Mouse (Mus musculus) neural tube, embryonic 15.5 days (tissue): ENCODE data around the gene Ppp2r2d. TPM values are rescaled to one million over a fixed set of nuclear protein-coding genes. Genes with fewer than 3 reads are reported as not detected.

Source experiments
- ATAC-seq: fragments of 200-750 bp; cut with Nextera tagmentation; 2 replicates; pipeline ENCODE4 v1.8.0; 2017; ENCODE audit warnings: mild to moderate bottlenecking, moderate TSS enrichment, moderate library complexity; ENCODE audit not compliant: low FRiP score
- H3K27ac ChIP-seq: fragments of 300-500 bp; sonication (generic); replicated peaks from 2 replicates; pipeline ENCODE4 v1.5.1; 2015; ENCODE audit warnings: mild to moderate bottlenecking, inconsistent platforms
- H3K27me3 ChIP-seq: fragments of 300-500 bp; sonication (generic); replicated peaks from 2 replicates; pipeline ENCODE4 v1.6.1; 2015; ENCODE audit warnings: inconsistent platforms
- H3K36me3 ChIP-seq: fragments of 300-500 bp; sonication (generic); 2 replicates; pipeline ENCODE4 v1.6.1; 2015; ENCODE audit warnings: inconsistent platforms
- H3K4me1 ChIP-seq: fragments of 300-500 bp; sonication (generic); 2 replicates; pipeline ENCODE4 v1.6.1; 2015; ENCODE audit warnings: inconsistent platforms
- H3K4me2 ChIP-seq: fragments of 300-500 bp; sonication (generic); 2 replicates; pipeline ENCODE4 v1.6.1; 2015; ENCODE audit warnings: inconsistent platforms, mild to moderate bottlenecking, moderate library complexity
- H3K4me3 ChIP-seq: fragments of 300-500 bp; sonication (generic); replicated peaks from 2 replicates; pipeline ENCODE4 v1.5.1; 2015; ENCODE audit warnings: mild to moderate bottlenecking, inconsistent platforms
- H3K9ac ChIP-seq: fragments of 300-500 bp; sonication (generic); replicated peaks from 2 replicates; pipeline ENCODE4 v1.6.1; 2015; ENCODE audit warnings: mild to moderate bottlenecking, inconsistent platforms
- H3K9me3 ChIP-seq: fragments of 300-500 bp; sonication (generic); replicated peaks from 2 replicates; pipeline ENCODE4 v1.6.1; 2016; ENCODE audit warnings: inconsistent platforms
- WGBS: fragments of 180-500 bp; shearing (Covaris S2); methylation state at CpG from one replicate; pipeline ENCODE4 v1.1.7; 2015; ENCODE audit warnings: mixed read lengths; 5-methylcytosine and 5-hydroxymethylcytosine counted together
- polyA plus RNA-seq: library from polyadenylated mRNA; unstranded; fragments of >200 nt; fragmentation: Nextera tagmentation; extraction: Ambion mirVana; gene quantifications from 2 replicates; pipeline ENCODE4 v1.2.1, GENCODE M21; 2015

Gene Ppp2r2d
- polyA plus RNA-seq, 1 experiment from 2014 or later = 88.2 TPM

DNA sequence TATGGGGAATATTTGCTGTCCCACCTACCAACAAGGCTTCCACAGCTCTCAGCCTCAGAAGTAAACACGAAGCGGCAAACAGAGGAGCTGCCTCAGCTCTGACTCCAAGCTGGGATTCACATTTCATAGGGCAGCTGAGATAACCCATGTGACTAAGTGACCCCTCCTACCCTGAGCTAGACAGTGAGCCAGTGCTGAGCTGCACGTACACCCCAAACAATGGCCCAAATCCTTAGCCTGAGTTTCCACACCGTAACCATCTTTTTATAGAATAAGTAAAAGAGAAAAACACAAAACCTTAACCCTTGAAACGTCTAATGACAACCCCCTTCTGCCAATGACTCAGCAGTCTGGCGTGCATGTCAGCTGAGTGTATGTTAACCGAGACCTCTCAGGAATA is 61.2 kb downstream of the Ppp2r2d start:
- no peaks in the 10 kb centered on the region for H3K9me3 ChIP-seq
- no peak for ATAC-seq
- H3K27me3 ChIP-seq = peaks cover 10% of the 10 kb centered on the region
- H3K36me3 ChIP-seq = no peaks in the 10 kb centered on the region
- H3K4me3 ChIP-seq = peak overlapping the region; percentile 15; the same call in 1 of the 2 replicates
- H3K4me2 ChIP-seq = peak overlapping the region; percentile 42
- no peak overlapping the region for H3K9ac ChIP-seq
- 15% methylated on average over 7 of the region's 7 CpGs for WGBS
- H3K4me1 ChIP-seq = peaks cover 31% of the 10 kb centered on the region
- no peak overlapping the region for H3K27ac ChIP-seq

DNA sequence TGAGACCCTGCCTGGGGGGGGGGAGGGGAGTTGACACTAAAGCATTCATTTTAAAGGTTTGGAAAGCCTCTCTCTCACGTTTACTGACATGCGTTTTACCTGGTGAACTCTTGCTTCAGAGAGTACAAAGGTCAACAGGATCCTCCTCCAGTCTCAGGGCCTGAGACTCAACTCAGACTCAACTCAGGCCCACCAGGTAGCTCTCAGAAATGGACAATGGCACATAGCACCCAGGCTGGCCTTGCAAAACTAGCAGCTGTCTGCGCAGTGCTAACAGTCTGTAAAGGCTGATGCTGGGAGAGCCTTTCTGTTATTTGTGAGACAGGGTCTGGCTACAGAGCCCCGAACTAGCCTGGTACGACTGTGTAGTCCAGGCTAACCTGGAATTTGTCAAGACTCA is 62.1 kb downstream of the Ppp2r2d start:
- no peaks in the 10 kb centered on the region for H3K36me3 ChIP-seq
- no peaks in the 10 kb centered on the region for H3K9me3 ChIP-seq
- ATAC-seq = no peak
- 67% methylated on average over 5 of the region's 5 CpGs for WGBS
- H3K4me1 ChIP-seq = peaks cover 31% of the 10 kb centered on the region
- 0 out of 2 replicates have a peak overlapping the region, but pooled peaks have one; percentile 5 for H3K9ac ChIP-seq
- peaks cover 10% of the 10 kb centered on the region for H3K27me3 ChIP-seq
- no peak overlapping the region for H3K27ac ChIP-seq
- H3K4me2 ChIP-seq = peak overlapping the region; percentile 83
- peak overlapping the region; percentile 78; the same call in 1 of the 2 replicates for H3K4me3 ChIP-seq

DNA sequence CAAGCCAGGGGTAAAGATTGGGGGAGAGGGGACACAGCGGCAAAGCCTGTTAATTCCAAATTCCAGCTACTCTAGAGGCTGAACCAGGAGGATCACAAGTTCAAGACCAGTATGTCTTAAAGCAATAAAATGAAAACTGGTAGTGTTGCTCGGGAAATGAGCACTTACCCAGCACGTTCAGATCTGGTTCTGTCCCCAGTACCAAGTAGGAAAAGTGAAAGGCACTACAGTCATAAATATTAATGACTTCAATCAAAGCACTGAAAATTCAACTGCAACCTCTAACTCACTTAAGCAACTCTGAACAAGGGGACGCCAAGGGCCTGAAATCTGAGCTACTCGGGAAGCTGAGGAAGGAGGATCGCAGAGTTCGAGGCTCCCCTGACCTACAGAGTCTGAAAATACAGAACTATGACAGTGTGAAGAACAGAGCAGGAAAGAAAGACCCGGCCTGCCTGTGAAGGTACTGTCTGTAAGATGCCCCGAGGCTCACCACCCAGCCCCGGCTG is 62.9 kb downstream of the Ppp2r2d start:
- Histone ChIP-seq H3K4me1 (peaks cover 31% of the 10 kb centered on the region), H3K4me3 (peak overlapping the region; percentile 78), H3K27ac (peak overlapping the region; percentile 70), H3K9me3 (no peaks in the 10 kb centered on the region), H3K36me3 (no peaks in the 10 kb centered on the region), H3K27me3 (peaks cover 10% of the 10 kb centered on the region), H3K4me2 (peak overlapping the region; percentile 83), H3K9ac (peak overlapping the region; percentile 79)
- WGBS = 2% methylated on average over 10 of the region's 10 CpGs
- ATAC-seq = peak; percentile 0

DNA sequence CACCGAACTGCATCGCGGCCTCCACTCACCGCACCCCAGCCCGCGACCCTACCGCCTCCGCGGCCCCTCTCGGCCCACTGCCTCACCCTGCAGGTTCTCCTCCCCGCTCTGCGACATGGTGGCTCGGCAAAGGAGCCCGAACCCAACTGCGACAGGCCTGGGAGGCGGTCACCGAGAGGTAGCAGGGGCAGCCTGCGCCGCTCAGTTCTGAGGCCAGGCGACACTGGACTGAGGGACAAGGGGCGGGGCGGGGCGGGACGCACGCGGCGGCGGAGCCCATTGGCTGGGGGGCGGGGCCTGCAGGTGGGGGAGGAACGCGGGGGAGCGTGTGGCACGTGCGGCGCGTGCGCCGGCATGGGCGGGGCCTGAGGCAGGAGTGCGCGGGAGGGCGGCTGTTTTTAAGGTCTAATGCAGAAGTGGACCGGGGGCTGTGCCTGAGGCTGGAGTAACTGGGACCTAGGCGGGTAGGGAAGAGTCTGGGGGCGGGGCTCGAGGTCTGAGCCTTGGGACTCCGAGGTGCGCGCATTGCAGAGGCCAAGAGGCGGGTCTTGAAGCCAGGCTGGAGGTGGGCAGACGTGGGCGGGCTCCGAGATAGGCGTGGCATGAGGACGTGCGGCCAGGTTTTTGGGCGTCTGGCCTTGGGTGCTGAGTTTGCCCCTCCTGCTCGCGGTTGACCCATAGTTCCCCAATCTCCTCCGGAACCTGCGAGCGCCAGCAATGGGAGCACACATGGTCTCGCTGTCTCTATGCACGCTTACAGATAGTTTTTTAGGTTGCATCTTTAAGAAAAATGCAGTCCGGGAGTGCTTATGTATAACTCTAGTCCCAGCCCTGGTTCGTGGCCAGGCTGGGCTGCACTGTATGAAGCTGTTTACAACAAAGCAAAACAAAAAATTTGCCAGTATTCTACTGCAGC is 63.7 kb downstream of the Ppp2r2d start, which contains the start of gene Bnip3:
Gene Bnip3, minus strand, starts transcription at position 243 of the 916 bp plus-strand sequence.
- Histone ChIP-seq H3K9me3 (no peaks in the 10 kb centered on the region), H3K36me3 (no peaks in the 10 kb centered on the region), H3K27ac (peak within 1 kb of the TSS; percentile 78), H3K4me2 (peak within 1 kb of the TSS; percentile 83), H3K27me3 (peaks cover 10% of the 10 kb centered on the region), H3K9ac (peak within 1 kb of the TSS; percentile 79), H3K4me3 (peak within 1 kb of the TSS; percentile 78), H3K4me1 (peaks cover 31% of the 10 kb centered on the region)
- WGBS = under 1% methylated on average over 56 of the region's 66 CpGs
- peak; percentile 94 for ATAC-seq

DNA sequence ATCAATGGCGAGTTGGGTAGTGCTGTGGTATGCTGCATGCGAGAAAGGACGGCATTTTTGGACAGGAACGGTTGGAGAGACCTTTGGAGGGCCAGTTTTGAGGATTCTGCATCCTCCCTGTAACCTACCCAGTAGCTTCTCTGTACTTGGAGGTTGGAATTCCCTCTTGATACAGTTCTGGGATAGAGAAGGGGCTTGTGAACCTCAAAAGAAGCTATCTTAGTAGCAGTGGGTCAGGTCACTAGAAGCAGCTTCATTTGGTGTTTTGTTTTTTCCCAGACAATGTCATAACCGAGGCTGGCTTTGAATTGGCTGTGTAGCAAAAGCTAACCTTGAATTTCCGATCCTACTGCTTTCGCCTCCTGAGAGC is 64.3 kb downstream of the Ppp2r2d start:
- ATAC-seq = no peak
- Histone ChIP-seq H3K4me3 (peak overlapping the region; percentile 78), H3K27ac (peak overlapping the region; percentile 78), H3K4me1 (peaks cover 31% of the 10 kb centered on the region), H3K4me2 (peak overlapping the region; percentile 83), H3K27me3 (peaks cover 10% of the 10 kb centered on the region), H3K9me3 (no peaks in the 10 kb centered on the region), H3K9ac (peak overlapping the region; percentile 79), H3K36me3 (no peaks in the 10 kb centered on the region)
- WGBS = 28% methylated on average over 7 of the region's 7 CpGs

DNA sequence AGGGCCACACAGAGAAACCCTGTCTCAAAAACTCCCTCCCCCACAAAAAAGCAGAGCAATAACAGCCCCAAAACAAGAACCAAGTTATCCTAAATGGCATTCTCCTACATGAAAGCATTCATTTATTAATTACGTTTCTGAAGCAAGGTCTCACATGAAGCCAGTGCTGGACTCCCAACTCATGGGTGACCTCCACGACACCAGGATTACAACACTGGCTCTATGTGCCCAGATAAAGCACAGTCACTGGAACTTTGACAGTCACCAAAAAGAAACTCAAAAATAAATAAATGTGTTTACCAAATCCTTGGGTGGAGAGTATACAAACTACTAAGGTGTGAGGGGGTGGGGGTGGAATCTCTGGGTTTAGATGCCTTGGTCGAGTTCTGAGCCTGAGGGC is 67.7 kb downstream of the Ppp2r2d start:
- 81% methylated on average over 3 of the region's 3 CpGs for WGBS
- H3K27me3 ChIP-seq = peaks cover 10% of the 10 kb centered on the region
- no peak overlapping the region for H3K27ac ChIP-seq
- H3K9ac ChIP-seq = no peak overlapping the region
- H3K4me2 ChIP-seq = no peak overlapping the region
- no peaks in the 10 kb centered on the region for H3K36me3 ChIP-seq
- H3K4me1 ChIP-seq = peaks cover 10% of the 10 kb centered on the region
- H3K4me3 ChIP-seq = no peak overlapping the region
- no peak for ATAC-seq
- H3K9me3 ChIP-seq = no peaks in the 10 kb centered on the region

DNA sequence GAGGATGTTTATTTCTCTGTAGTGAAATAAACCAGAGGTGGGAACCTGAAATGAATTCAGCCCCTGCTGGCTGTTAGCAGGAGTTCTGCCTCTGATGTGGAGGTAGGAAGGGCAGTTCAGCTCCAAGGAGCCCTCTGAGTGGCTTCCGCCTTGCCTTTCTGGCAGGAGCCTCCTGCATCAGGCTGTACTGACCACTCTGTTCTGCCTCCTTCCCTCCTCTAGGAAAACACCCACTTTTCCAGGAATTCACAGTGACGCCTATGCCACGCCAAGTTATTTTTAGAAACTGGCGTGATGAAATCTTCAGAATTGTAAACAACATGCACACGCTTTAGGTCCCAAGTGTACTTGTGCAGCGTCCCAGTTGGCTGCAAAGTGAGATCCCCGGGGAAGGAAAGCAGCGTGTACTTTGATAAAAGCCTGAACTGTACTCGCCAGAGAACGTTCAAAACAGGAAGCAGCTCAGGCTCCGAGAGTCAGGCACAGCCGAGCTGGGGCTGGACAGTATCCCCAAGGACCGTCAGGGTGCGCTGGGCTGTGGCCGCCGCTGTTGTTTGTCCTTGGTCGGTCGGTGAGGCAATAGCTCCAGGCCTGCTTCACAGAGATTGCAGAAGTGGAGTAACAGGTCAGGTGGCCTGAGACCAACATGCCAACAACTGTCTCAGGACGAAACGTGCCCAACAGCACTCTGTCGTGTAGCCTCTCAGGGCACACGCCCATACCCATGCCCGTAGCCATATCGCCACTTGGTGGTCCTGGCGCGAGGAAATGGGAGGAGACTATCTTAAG is 73.5 kb downstream of the Ppp2r2d start:
- H3K27ac ChIP-seq = peak overlapping the region; percentile 56

DNA sequence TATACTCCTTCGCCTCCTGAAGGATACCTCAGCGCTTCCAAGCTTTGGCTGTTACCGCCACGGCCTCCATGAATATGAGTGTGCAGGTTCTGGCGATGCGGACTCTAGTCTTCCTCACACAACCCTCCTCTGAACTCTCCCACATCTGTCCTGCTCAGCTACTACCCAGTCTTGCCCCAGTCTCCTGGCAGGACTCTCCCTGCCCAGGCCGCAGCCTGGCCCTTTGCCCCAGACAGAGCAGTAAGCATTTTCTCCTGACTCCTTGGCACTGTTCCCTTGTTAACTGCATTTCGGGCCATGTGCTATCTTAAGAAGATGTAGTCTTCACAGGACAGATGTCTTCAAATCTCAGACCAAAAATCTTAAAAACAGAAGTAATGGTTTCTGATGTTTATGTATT is 75.7 kb downstream of the Ppp2r2d start:
- Histone ChIP-seq H3K9ac (no peak overlapping the region), H3K4me1 (peaks cover 11% of the 10 kb centered on the region), H3K27ac (no peak overlapping the region), H3K9me3 (no peaks in the 10 kb centered on the region), H3K27me3 (no peaks in the 10 kb centered on the region), H3K4me3 (no peak overlapping the region), H3K36me3 (no peaks in the 10 kb centered on the region), H3K4me2 (no peak overlapping the region)
- no peak for ATAC-seq
- 96% methylated on average over 8 of the region's 8 CpGs for WGBS

More for the DNA sequence above, 73.5 kb downstream of the Ppp2r2d start:
- H3K27me3 ChIP-seq = no peaks in the 10 kb centered on the region
- H3K4me3 ChIP-seq = peak overlapping the region; percentile 26
- ATAC-seq = peak; percentile 66; the same call in 1 of the 2 replicates
- H3K9ac ChIP-seq = peak overlapping the region; percentile 20; the same call in 1 of the 2 replicates
- no peaks in the 10 kb centered on the region for H3K9me3 ChIP-seq
- no peaks in the 10 kb centered on the region for H3K36me3 ChIP-seq
- H3K4me1 ChIP-seq = peaks cover 11% of the 10 kb centered on the region
- H3K4me2 ChIP-seq = peak overlapping the region; percentile 59
- 3% methylated on average over 26 of the region's 26 CpGs for WGBS

DNA sequence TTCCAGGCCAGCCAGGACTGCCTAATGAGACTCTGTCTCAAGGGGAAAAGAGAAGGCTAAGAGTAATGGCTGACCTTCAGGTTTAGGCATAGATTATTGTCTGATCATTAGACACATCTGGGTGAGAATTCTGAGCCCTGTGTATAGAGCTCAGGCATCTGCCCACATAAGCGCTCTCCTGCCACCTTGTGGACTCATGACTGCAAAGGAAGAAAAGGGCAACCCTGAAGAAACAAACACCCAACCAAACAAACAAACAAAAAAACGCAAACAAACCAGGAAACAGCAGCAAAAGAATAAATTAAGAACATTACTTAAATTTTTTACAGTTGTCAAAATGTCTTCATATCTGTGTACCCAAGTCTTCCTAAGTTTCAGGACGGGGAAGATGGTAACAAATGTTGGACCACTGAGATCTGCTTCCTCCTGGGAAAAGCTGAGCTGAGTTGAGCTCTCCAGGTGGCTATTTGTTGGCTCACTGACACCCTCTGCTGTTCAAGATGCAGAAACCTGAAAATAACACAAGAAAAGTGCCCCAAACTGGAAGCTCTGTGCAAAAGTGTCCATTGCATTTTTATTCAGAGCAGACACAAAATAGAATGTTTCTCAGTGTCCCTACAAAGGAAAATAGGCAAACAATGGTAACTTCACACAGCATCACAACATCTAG is 78.0 kb downstream of the Ppp2r2d start:
- H3K27me3 ChIP-seq = no peaks in the 10 kb centered on the region
- H3K36me3 ChIP-seq = no peaks in the 10 kb centered on the region
- no peak overlapping the region for H3K4me3 ChIP-seq
- ATAC-seq = no peak
- no peak overlapping the region for H3K4me2 ChIP-seq
- H3K9me3 ChIP-seq = no peaks in the 10 kb centered on the region
- 13% methylated on average over 3 of the region's 3 CpGs for WGBS
- H3K9ac ChIP-seq = no peak overlapping the region
- H3K27ac ChIP-seq = no peak overlapping the region
- H3K4me1 ChIP-seq = peaks cover 10% of the 10 kb centered on the region

DNA sequence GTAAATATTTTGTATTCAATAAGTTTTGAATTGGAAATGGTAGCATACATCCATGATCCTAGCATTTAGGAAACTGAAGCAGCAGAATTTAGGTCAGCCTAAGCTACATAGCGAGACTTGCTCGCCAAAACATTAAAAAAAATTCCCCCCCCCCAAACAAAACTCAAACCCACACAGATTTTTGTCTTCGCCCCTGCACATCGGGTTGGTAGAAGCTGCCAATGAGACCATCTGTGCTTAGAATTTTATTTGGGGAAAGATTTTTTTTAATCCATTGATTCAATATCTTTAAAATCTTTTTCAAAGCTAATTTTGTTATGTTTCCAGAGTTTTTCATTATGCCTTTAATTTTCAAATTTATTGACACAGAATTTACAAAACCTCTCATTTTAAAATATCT is 82.6 kb downstream of the Ppp2r2d start:
- no peak overlapping the region for H3K4me3 ChIP-seq
- H3K4me1 ChIP-seq = no peaks in the 10 kb centered on the region
- no peaks in the 10 kb centered on the region for H3K27me3 ChIP-seq
- no peaks in the 10 kb centered on the region for H3K9me3 ChIP-seq
- no peaks in the 10 kb centered on the region for H3K36me3 ChIP-seq
- WGBS = 94% methylated on average over 4 of the region's 4 CpGs
- H3K27ac ChIP-seq = no peak overlapping the region
- ATAC-seq = no peak
- H3K4me2 ChIP-seq = no peak overlapping the region
- no peak overlapping the region for H3K9ac ChIP-seq
